Mouse (Mus musculus): Measurements from ENCODE around the gene Mef2c. TPM values are rescaled to one million over a fixed set of nuclear protein-coding genes. Genes with fewer than 3 reads are reported as not detected.

Mef2c gene
- polyA plus RNA-seq, 1 experiment from 2014 or later, result 18.0 TPM

GRCm38 (mm10) chr13:83666179-83666578, 162.3 kb downstream of the Mef2c start:
- no peak overlapping the region for H3K27ac ChIP-seq (ENCODE audit: low read depth, low read length)
- 86% methylated on average over 7 of the region's 7 CpGs for WGBS
- H3K27me3 ChIP-seq (ENCODE audit: control insufficient read depth, insufficient read depth, low read length), result no peaks in the 10 kb centered on the region
- no peak for DNase-seq (ENCODE audit: low spot score)
- H3K4me3 ChIP-seq (ENCODE audit: low read depth, low read length), result no peak overlapping the region
- H3K9me3 ChIP-seq (ENCODE audit: control insufficient read depth, low read length), result no peaks in the 10 kb centered on the region
- ATAC-seq (replicated peaks; ENCODE audit: low FRiP score), result no peak
- H3K9ac ChIP-seq (ENCODE audit: low read length), result no peak overlapping the region
- peaks cover 1% of the 10 kb centered on the region; the same call in 1 of the 2 replicates for H3K4me1 ChIP-seq (replicated peaks; ENCODE audit: control insufficient read depth, insufficient read depth, low read length)
- no peaks in the 10 kb centered on the region for H3K36me3 ChIP-seq (ENCODE audit: control insufficient read depth, insufficient read depth, low read length)
- H3K4me2 ChIP-seq (ENCODE audit: low read depth, low read length, severe bottlenecking), result no peak overlapping the region

GRCm38 (mm10) chr13:83667051-83667450, 163.2 kb downstream of the Mef2c start:
- Histone ChIP-seq H3K9me3 (ENCODE audit: control insufficient read depth, low read length) (no peaks in the 10 kb centered on the region), H3K27ac (ENCODE audit: low read depth, low read length) (no peak overlapping the region), H3K9ac (ENCODE audit: low read length) (no peak overlapping the region), H3K4me3 (ENCODE audit: low read depth, low read length) (no peak overlapping the region), H3K27me3 (ENCODE audit: control insufficient read depth, insufficient read depth, low read length) (no peaks in the 10 kb centered on the region), H3K36me3 (ENCODE audit: control insufficient read depth, insufficient read depth, low read length) (no peaks in the 10 kb centered on the region), H3K4me1 (replicated peaks; ENCODE audit: control insufficient read depth, insufficient read depth, low read length) (no peaks in the 10 kb centered on the region), H3K4me2 (ENCODE audit: low read depth, low read length, severe bottlenecking) (no peak overlapping the region)
- no peak for ATAC-seq (replicated peaks; ENCODE audit: low FRiP score)
- no peak for DNase-seq (ENCODE audit: low spot score)
- WGBS, result 79% methylated on average over 3 of the region's 3 CpGs

DNA sequence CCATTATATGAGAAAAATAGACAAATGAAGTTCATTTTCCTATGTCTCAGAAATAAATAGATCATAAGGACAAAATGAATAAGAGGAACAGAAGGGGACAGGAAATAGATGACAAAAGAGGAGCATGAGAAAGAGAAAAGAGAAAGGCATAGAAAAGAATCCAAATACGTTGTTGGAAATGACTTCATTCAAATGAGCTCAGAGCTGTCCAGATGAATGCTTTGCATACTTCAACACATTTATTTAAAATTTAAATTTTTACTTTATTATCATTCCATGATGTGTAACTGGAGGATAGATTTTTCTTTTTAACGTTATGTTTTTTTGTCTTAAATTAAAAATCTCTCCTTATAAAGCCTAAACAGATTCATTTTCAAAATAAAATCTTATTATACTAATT, 203.8 kb downstream of the Mef2c start:
- Histone ChIP-seq H3K36me3 (ENCODE audit: control insufficient read depth, insufficient read depth, low read length) (no peaks in the 10 kb centered on the region), H3K9me3 (ENCODE audit: control insufficient read depth, low read length) (no peaks in the 10 kb centered on the region), H3K4me3 (ENCODE audit: low read depth, low read length) (no peak overlapping the region), H3K4me1 (replicated peaks; ENCODE audit: control insufficient read depth, insufficient read depth, low read length) (no peaks in the 10 kb centered on the region), H3K27me3 (ENCODE audit: control insufficient read depth, insufficient read depth, low read length) (peaks cover under 1% of the 10 kb centered on the region; the same call in 1 of the 2 replicates), H3K27ac (ENCODE audit: low read depth, low read length) (no peak overlapping the region), H3K4me2 (ENCODE audit: low read depth, low read length, severe bottlenecking) (no peak overlapping the region), H3K9ac (ENCODE audit: low read length) (no peak overlapping the region)
- 70% methylated on average over 2 of the region's 2 CpGs for WGBS
- no peak for ATAC-seq (replicated peaks; ENCODE audit: low FRiP score)
- no peak for DNase-seq (ENCODE audit: low spot score)

- ATAC-seq (replicated peaks; ENCODE audit: low FRiP score) (no peak), DNase-seq (ENCODE audit: low spot score) (peak; percentile 53)
- H3K4me3 ChIP-seq (ENCODE audit: low read depth, low read length), result no peak overlapping the region
- 17% methylated on average over 5 of the region's 5 CpGs for WGBS
- H3K36me3 ChIP-seq (ENCODE audit: control insufficient read depth, insufficient read depth, low read length), result no peaks in the 10 kb centered on the region
- H3K9me3 ChIP-seq (ENCODE audit: control insufficient read depth, low read length), result no peaks in the 10 kb centered on the region
- H3K4me2 ChIP-seq (ENCODE audit: low read depth, low read length, severe bottlenecking), result peak overlapping the region; percentile 27; the same call in 1 of the 2 replicates
- H3K9ac ChIP-seq (ENCODE audit: low read length), result peak overlapping the region; percentile 100
- peaks cover 8% of the 10 kb centered on the region; the same call in 1 of the 2 replicates for H3K27me3 ChIP-seq (ENCODE audit: control insufficient read depth, insufficient read depth, low read length)
- H3K4me1 ChIP-seq (replicated peaks; ENCODE audit: control insufficient read depth, insufficient read depth, low read length), result peaks cover 8% of the 10 kb centered on the region; the same call in 1 of the 2 replicates
- H3K27ac ChIP-seq (ENCODE audit: low read depth, low read length), result no peak overlapping the region; the same call in 1 of the 2 replicates
Measured at GRCm38 (mm10) chr13:83712778-83713380, 209.0 kb downstream of the Mef2c start.

GRCm38 (mm10) chr13:83713661-83714291, 209.9 kb downstream of the Mef2c start:
- Histone ChIP-seq H3K9ac (ENCODE audit: low read length) (peak overlapping the region; percentile 100), H3K4me1 (replicated peaks; ENCODE audit: control insufficient read depth, insufficient read depth, low read length) (peaks cover 8% of the 10 kb centered on the region; the same call in 1 of the 2 replicates), H3K9me3 (ENCODE audit: control insufficient read depth, low read length) (no peaks in the 10 kb centered on the region), H3K4me3 (ENCODE audit: low read depth, low read length) (peak overlapping the region; percentile 85), H3K27ac (ENCODE audit: low read depth, low read length) (peak overlapping the region; percentile 100), H3K4me2 (ENCODE audit: low read depth, low read length, severe bottlenecking) (peak overlapping the region; percentile 75), H3K27me3 (ENCODE audit: control insufficient read depth, insufficient read depth, low read length) (peaks cover 8% of the 10 kb centered on the region; the same call in 1 of the 2 replicates), H3K36me3 (ENCODE audit: control insufficient read depth, insufficient read depth, low read length) (no peaks in the 10 kb centered on the region)
- ATAC-seq (replicated peaks; ENCODE audit: low FRiP score) (no peak; the same call in 1 of the 2 replicates), DNase-seq (ENCODE audit: low spot score) (peak; percentile 56)
- WGBS, result under 1% methylated on average over 19 of the region's 19 CpGs

- Histone ChIP-seq H3K9me3 (ENCODE audit: control insufficient read depth, low read length) (no peaks in the 10 kb centered on the region), H3K9ac (ENCODE audit: low read length) (peak overlapping the region; percentile 100), H3K27me3 (ENCODE audit: control insufficient read depth, insufficient read depth, low read length) (peaks cover 8% of the 10 kb centered on the region; the same call in 1 of the 2 replicates), H3K4me3 (ENCODE audit: low read depth, low read length) (peak overlapping the region; percentile 85), H3K4me1 (replicated peaks; ENCODE audit: control insufficient read depth, insufficient read depth, low read length) (peaks cover 8% of the 10 kb centered on the region; the same call in 1 of the 2 replicates), H3K36me3 (ENCODE audit: control insufficient read depth, insufficient read depth, low read length) (no peaks in the 10 kb centered on the region), H3K4me2 (ENCODE audit: low read depth, low read length, severe bottlenecking) (peak overlapping the region; percentile 75), H3K27ac (ENCODE audit: low read depth, low read length) (peak overlapping the region; percentile 100)
- ATAC-seq (replicated peaks; ENCODE audit: low FRiP score) (peak; percentile 88), DNase-seq (ENCODE audit: low spot score) (peak; percentile 96)
- 1% methylated on average over 22 of the region's 22 CpGs for WGBS
Measured at GRCm38 (mm10) chr13:83714466-83715307, 210.9 kb downstream of the Mef2c start.

DNA sequence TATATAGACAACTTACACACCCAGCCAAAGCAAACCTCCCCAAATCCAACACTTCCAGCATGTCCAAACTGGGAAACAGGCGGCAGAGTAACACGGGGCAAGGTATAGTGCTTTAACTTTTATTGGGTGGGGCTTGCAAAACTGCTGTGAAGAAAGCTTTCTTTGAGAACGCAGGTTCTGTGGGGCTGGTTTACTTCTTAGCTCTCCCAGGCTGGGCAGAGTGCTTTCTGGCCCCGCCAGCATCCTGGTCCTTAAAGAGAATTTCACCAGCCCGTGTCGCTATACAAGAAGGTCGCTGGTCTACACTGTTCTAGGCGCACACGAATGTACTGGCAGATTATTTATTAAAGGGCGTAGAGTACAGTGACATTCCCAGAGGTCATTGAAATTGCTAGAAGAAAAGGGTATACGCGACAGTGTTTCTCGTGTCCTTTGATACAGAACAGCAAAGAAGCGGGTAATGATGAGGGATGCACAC, 211.5 kb downstream of the Mef2c start:
- H3K27me3 ChIP-seq (ENCODE audit: control insufficient read depth, insufficient read depth, low read length), result peaks cover 8% of the 10 kb centered on the region; the same call in 1 of the 2 replicates
- no peak; the same call in 1 of the 2 replicates for ATAC-seq (replicated peaks; ENCODE audit: low FRiP score)

GRCm38 (mm10) chr13:83715971-83716615, 212.3 kb downstream of the Mef2c start:
- H3K9me3 ChIP-seq (ENCODE audit: control insufficient read depth, low read length), result no peaks in the 10 kb centered on the region
- H3K36me3 ChIP-seq (ENCODE audit: control insufficient read depth, insufficient read depth, low read length), result no peaks in the 10 kb centered on the region
- H3K27me3 ChIP-seq (ENCODE audit: control insufficient read depth, insufficient read depth, low read length), result peaks cover 8% of the 10 kb centered on the region; the same call in 1 of the 2 replicates
- H3K4me1 ChIP-seq (replicated peaks; ENCODE audit: control insufficient read depth, insufficient read depth, low read length), result peaks cover 8% of the 10 kb centered on the region; the same call in 1 of the 2 replicates
- ATAC-seq (replicated peaks; ENCODE audit: low FRiP score), result no peak
- WGBS, result 1% methylated on average over 27 of the region's 27 CpGs
- peak overlapping the region; percentile 100 for H3K27ac ChIP-seq (ENCODE audit: low read depth, low read length)
- H3K4me3 ChIP-seq (ENCODE audit: low read depth, low read length), result peak overlapping the region; percentile 85
- H3K4me2 ChIP-seq (ENCODE audit: low read depth, low read length, severe bottlenecking), result peak overlapping the region; percentile 75
- peak; percentile 64 for DNase-seq (ENCODE audit: low spot score)
- H3K9ac ChIP-seq (ENCODE audit: low read length), result peak overlapping the region; percentile 100

More for the DNA sequence above, 211.5 kb downstream of the Mef2c start:
- Histone ChIP-seq H3K4me1 (replicated peaks; ENCODE audit: control insufficient read depth, insufficient read depth, low read length) (peaks cover 8% of the 10 kb centered on the region; the same call in 1 of the 2 replicates), H3K9ac (ENCODE audit: low read length) (peak overlapping the region; percentile 100), H3K36me3 (ENCODE audit: control insufficient read depth, insufficient read depth, low read length) (no peaks in the 10 kb centered on the region), H3K9me3 (ENCODE audit: control insufficient read depth, low read length) (no peaks in the 10 kb centered on the region), H3K4me3 (ENCODE audit: low read depth, low read length) (peak overlapping the region; percentile 85), H3K27ac (ENCODE audit: low read depth, low read length) (peak overlapping the region; percentile 100), H3K4me2 (ENCODE audit: low read depth, low read length, severe bottlenecking) (peak overlapping the region; percentile 75)
- WGBS, result 2% methylated on average over 14 of the region's 14 CpGs
- no peak for DNase-seq (ENCODE audit: low spot score)

All from forebrain, embryonic 11.5 days (tissue).